Mouse (Mus musculus) embryonic facial prominence, embryonic 10.5 days (tissue): Measurements from ENCODE around the gene Prkcsh. TPM values are rescaled to one million over a fixed set of nuclear protein-coding genes. Genes with fewer than 3 reads are reported as not detected.

Experiments used
- DNase-seq: peaks from one replicate; pipeline ENCODE4 v3.0.0-alpha.2; 2017; ENCODE audit warnings: low spot score
- H3K27ac ChIP-seq: fragments of 300-500 bp; sonication (generic); replicated peaks from 2 replicates; pipeline ENCODE4 v1.5.1; 2016; ENCODE audit warnings: mild to moderate bottlenecking
- H3K27me3 ChIP-seq: fragments of 300-500 bp; sonication (generic); replicated peaks from 2 replicates; pipeline ENCODE4 v1.6.1; 2016; ENCODE audit warnings: low read depth, mild to moderate bottlenecking; ENCODE audit not compliant: poor library complexity, severe bottlenecking
- H3K36me3 ChIP-seq: fragments of 300-500 bp; sonication (generic); replicated peaks from 2 replicates; pipeline ENCODE4 v1.6.1; 2016; ENCODE audit warnings: mild to moderate bottlenecking, moderate library complexity
- H3K4me1 ChIP-seq: fragments of 300-500 bp; sonication (generic); 2 replicates; pipeline ENCODE4 v1.6.1; 2016
- H3K4me3 ChIP-seq: fragments of 300-500 bp; sonication (generic); 2 replicates; pipeline ENCODE4 v1.5.1; 2016; ENCODE audit warnings: mild to moderate bottlenecking, moderate library complexity
- H3K9me3 ChIP-seq: fragments of 300-500 bp; sonication (generic); 2 replicates; pipeline ENCODE4 v1.6.1; 2016; ENCODE audit warnings: mild to moderate bottlenecking
- WGBS: fragments of 180-500 bp; shearing (Covaris S2); methylation state at CpG from one replicate; pipeline ENCODE4 v1.1.7; 2016; 5-methylcytosine and 5-hydroxymethylcytosine counted together
- polyA plus RNA-seq: library from polyadenylated mRNA; unstranded; fragments of >200 nt; fragmentation: Nextera tagmentation; extraction: Ambion mirVana; gene quantifications from 2 replicates; pipeline ENCODE4 v1.2.1, GENCODE M21; 2016

The Prkcsh gene
- polyA plus RNA-seq, 1 experiment from 2014 or later: 107 TPM

GRCm38 (mm10) chr9:21962416-21963059 lies 40.1 kb upstream of the Prkcsh start:
- no peaks in the 10 kb centered on the region for H3K9me3 ChIP-seq
- H3K27me3 ChIP-seq: peaks cover 57% of the 10 kb centered on the region
- H3K4me3 ChIP-seq: peak overlapping the region; percentile 60
- peak; percentile 83 for DNase-seq
- peaks cover 36% of the 10 kb centered on the region for H3K4me1 ChIP-seq
- H3K36me3 ChIP-seq: 0 out of 2 replicates have a peak, but pooled peaks cover 6% of the 10 kb centered on the region
- peak overlapping the region; percentile 63 for H3K27ac ChIP-seq
- 2% methylated on average over 34 of the region's 34 CpGs for WGBS

- 18% methylated on average over 8 of the region's 8 CpGs for WGBS
- Histone ChIP-seq H3K36me3 (0 out of 2 replicates have a peak, but pooled peaks cover 6% of the 10 kb centered on the region), H3K4me3 (peak within 1 kb of the TSS; percentile 60), H3K9me3 (no peaks in the 10 kb centered on the region), H3K27ac (peak within 1 kb of the TSS; percentile 51), H3K4me1 (peaks cover 36% of the 10 kb centered on the region), H3K27me3 (peaks cover 57% of the 10 kb centered on the region)
- DNase-seq: peak; percentile 53
These were observed 39.2 kb upstream of the Prkcsh start, which contains the start of gene Epor for GRCm38 (mm10) chr9:21963417-21963816. Gene Epor, minus strand, starts transcription at chr9:21963506.

GRCm38 (mm10) chr9:21968883-21969282 lies 33.7 kb upstream of the Prkcsh start:
- no peaks in the 10 kb centered on the region; the same call in 1 of the 2 replicates for H3K36me3 ChIP-seq
- DNase-seq: no peak
- no peaks in the 10 kb centered on the region for H3K4me1 ChIP-seq
- no peak overlapping the region for H3K27ac ChIP-seq
- no peaks in the 10 kb centered on the region for H3K9me3 ChIP-seq
- WGBS: 76% methylated on average over 6 of the region's 6 CpGs
- H3K27me3 ChIP-seq: peaks cover 4% of the 10 kb centered on the region
- H3K4me3 ChIP-seq: no peak overlapping the region

GRCm38 (mm10) chr9:21969304-21969703 lies 33.3 kb upstream of the Prkcsh start:
- H3K27me3 ChIP-seq: no peaks in the 10 kb centered on the region; the same call in 1 of the 2 replicates
- no peaks in the 10 kb centered on the region; the same call in 1 of the 2 replicates for H3K36me3 ChIP-seq
- H3K27ac ChIP-seq: no peak overlapping the region
- H3K4me3 ChIP-seq: no peak overlapping the region
- WGBS: 92% methylated on average over 4 of the region's 4 CpGs
- H3K9me3 ChIP-seq: no peaks in the 10 kb centered on the region
- no peaks in the 10 kb centered on the region for H3K4me1 ChIP-seq
- DNase-seq: no peak

- peaks cover 3% of the 10 kb centered on the region; the same call in 1 of the 2 replicates for H3K36me3 ChIP-seq
- no peak overlapping the region for H3K27ac ChIP-seq
- peaks cover 8% of the 10 kb centered on the region for H3K27me3 ChIP-seq
- no peaks in the 10 kb centered on the region for H3K9me3 ChIP-seq
- no peak for DNase-seq
- WGBS: 86% methylated on average over 10 of the region's 10 CpGs
- H3K4me3 ChIP-seq: no peak overlapping the region
- 0 out of 2 replicates have a peak, but pooled peaks cover 4% of the 10 kb centered on the region for H3K4me1 ChIP-seq
These were observed 25.9 kb upstream of the Prkcsh start for GRCm38 (mm10) chr9:21976626-21977175.

GRCm38 (mm10) chr9:21977331-21977730 lies 25.3 kb upstream of the Prkcsh start:
- peaks cover 3% of the 10 kb centered on the region; the same call in 1 of the 2 replicates for H3K36me3 ChIP-seq
- H3K4me1 ChIP-seq: 0 out of 2 replicates have a peak, but pooled peaks cover 4% of the 10 kb centered on the region
- no peak for DNase-seq
- H3K27ac ChIP-seq: no peak overlapping the region
- no peak overlapping the region for H3K4me3 ChIP-seq
- peaks cover 11% of the 10 kb centered on the region for H3K27me3 ChIP-seq
- H3K9me3 ChIP-seq: no peaks in the 10 kb centered on the region
- WGBS: 90% methylated on average over 5 of the region's 5 CpGs

- no peak overlapping the region for H3K4me3 ChIP-seq
- 25% methylated on average over 2 of the region's 2 CpGs for WGBS
- peaks cover 12% of the 10 kb centered on the region for H3K27me3 ChIP-seq
- DNase-seq: peak; percentile 47
- H3K9me3 ChIP-seq: no peaks in the 10 kb centered on the region
- H3K4me1 ChIP-seq: 0 out of 2 replicates have a peak, but pooled peaks cover 4% of the 10 kb centered on the region
- H3K27ac ChIP-seq: no peak overlapping the region
- H3K36me3 ChIP-seq: peaks cover 3% of the 10 kb centered on the region; the same call in 1 of the 2 replicates
These were observed 24.6 kb upstream of the Prkcsh start for GRCm38 (mm10) chr9:21977972-21978371.

- Histone ChIP-seq H3K36me3 (peaks cover 3% of the 10 kb centered on the region; the same call in 1 of the 2 replicates), H3K4me3 (no peak overlapping the region), H3K27ac (no peak overlapping the region), H3K27me3 (peaks cover 17% of the 10 kb centered on the region), H3K4me1 (0 out of 2 replicates have a peak, but pooled peaks cover 4% of the 10 kb centered on the region), H3K9me3 (no peaks in the 10 kb centered on the region)
- 93% methylated on average over 4 of the region's 4 CpGs for WGBS
- DNase-seq: no peak
These were observed 24.0 kb upstream of the Prkcsh start for GRCm38 (mm10) chr9:21978398-21979128.

- Histone ChIP-seq H3K36me3 (0 out of 2 replicates have a peak, but pooled peaks cover 3% of the 10 kb centered on the region), H3K27ac (no peak overlapping the region), H3K4me1 (peaks cover 12% of the 10 kb centered on the region), H3K9me3 (no peaks in the 10 kb centered on the region), H3K4me3 (no peak overlapping the region), H3K27me3 (peaks cover 70% of the 10 kb centered on the region)
- no peak for DNase-seq
- WGBS: 23% methylated on average over 3 of the region's 3 CpGs
These were observed 18.7 kb upstream of the Prkcsh start for GRCm38 (mm10) chr9:21983911-21984310.

GRCm38 (mm10) chr9:21987592-21988342 lies 14.8 kb upstream of the Prkcsh start:
- no peak for DNase-seq
- Histone ChIP-seq H3K4me3 (peak overlapping the region; percentile 66), H3K4me1 (peaks cover 28% of the 10 kb centered on the region), H3K36me3 (no peaks in the 10 kb centered on the region), H3K9me3 (no peaks in the 10 kb centered on the region), H3K27me3 (peaks cover 98% of the 10 kb centered on the region), H3K27ac (no peak overlapping the region)
- WGBS: 7% methylated on average over 36 of the region's 36 CpGs

- peaks cover 28% of the 10 kb centered on the region for H3K4me1 ChIP-seq
- peaks cover 100% of the 10 kb centered on the region for H3K27me3 ChIP-seq
- H3K27ac ChIP-seq: 0 out of 2 replicates have a peak overlapping the region, but pooled peaks have one; percentile 26
- WGBS: 1% methylated on average over 32 of the region's 32 CpGs
- peak; percentile 55 for DNase-seq
- H3K9me3 ChIP-seq: no peaks in the 10 kb centered on the region
- peak overlapping the region; percentile 66 for H3K4me3 ChIP-seq
- no peaks in the 10 kb centered on the region for H3K36me3 ChIP-seq
These were observed 14.0 kb upstream of the Prkcsh start for GRCm38 (mm10) chr9:21988421-21989101.
